Mouse (Mus musculus) limb, embryonic 14.5 days (tissue): ENCODE results near the gene Col4a5. TPM values are rescaled to one million over a fixed set of nuclear protein-coding genes. Genes with fewer than 3 reads are reported as not detected.

Experiments used
- ATAC-seq: fragments of 200-750 bp; cut with Nextera tagmentation; 2 replicates; pipeline ENCODE4 v1.8.0; 2017; ENCODE audit warnings: low read depth, moderate number of reproducible peaks, moderate TSS enrichment; ENCODE audit not compliant: low FRiP score
- DNase-seq: peaks from one replicate; pipeline ENCODE4 v3.0.0-alpha.2; 2015; ENCODE audit warnings: low spot score
- H3K27ac ChIP-seq: fragments of 300-500 bp; sonication (generic); replicated peaks from 2 replicates; pipeline ENCODE4 v1.5.1; 2014; ENCODE audit warnings: low read depth, mild to moderate bottlenecking, low read length, moderate library complexity, mixed read lengths
- H3K27me3 ChIP-seq: fragments of 300-500 bp; sonication (generic); 2 replicates; pipeline ENCODE4 v1.6.1; 2014; ENCODE audit warnings: low read length, mixed read lengths; ENCODE audit not compliant: control insufficient read depth, insufficient read depth
- H3K36me3 ChIP-seq: fragments of 300-500 bp; sonication (generic); 2 replicates; pipeline ENCODE4 v1.6.1; 2014; ENCODE audit warnings: mild to moderate bottlenecking, low read length, moderate library complexity, mixed read lengths; ENCODE audit not compliant: control insufficient read depth, insufficient read depth
- H3K4me1 ChIP-seq: fragments of 300-500 bp; sonication (generic); 2 replicates; pipeline ENCODE4 v1.6.1; 2014; ENCODE audit warnings: antibody characterized with exemption, low read length, mixed read lengths; ENCODE audit not compliant: control insufficient read depth, insufficient read depth
- H3K4me2 ChIP-seq: fragments of 300-500 bp; sonication (generic); replicated peaks from 2 replicates; pipeline ENCODE4 v1.6.1; 2014; ENCODE audit warnings: low read depth, mild to moderate bottlenecking, low read length, moderate library complexity; ENCODE audit not compliant: severe bottlenecking
- H3K4me3 ChIP-seq: fragments of 300-500 bp; sonication (generic); replicated peaks from 2 replicates; pipeline ENCODE4 v1.5.1; 2014; ENCODE audit warnings: low read length
- H3K9ac ChIP-seq: fragments of 300-500 bp; sonication (generic); 2 replicates; pipeline ENCODE4 v1.6.1; 2014; ENCODE audit warnings: mild to moderate bottlenecking, low read depth, low read length, moderate library complexity; ENCODE audit not compliant: severe bottlenecking
- H3K9me3 ChIP-seq: fragments of 300-500 bp; sonication (generic); 2 replicates; pipeline ENCODE4 v1.6.1; 2016; ENCODE audit warnings: low read length; ENCODE audit not compliant: control insufficient read depth
- POLR2A ChIP-seq: fragments of 200-500 bp; IDR thresholded peaks from 2 replicates; pipeline ENCODE4 v1.8.0; 2012; ENCODE audit warnings: inconsistent platforms, mild to moderate bottlenecking, moderate library complexity, borderline replicate concordance; ENCODE audit not compliant: insufficient read depth, insufficient read length; ENCODE audit errors: extremely low read depth
- WGBS: fragments of 180-500 bp; shearing (Covaris S2); extraction: QIAGEN DNeasy Blood & Tissue Kit; methylation state at CpG from one replicate; pipeline ENCODE4 v1.1.7; 2014; 5-methylcytosine and 5-hydroxymethylcytosine counted together
- polyA plus RNA-seq, 2 experiments: library from polyadenylated mRNA; depleted of rRNA in 1 of 2; stranded (reverse) in 1 of 2; unstranded in 1 of 2; fragments of >200 nt; fragmentation: Nextera tagmentation in 1 of 2; extraction: Ambion mirVana in 1 of 2; gene quantifications; 2 replicates each; pipeline versions ENCODE4 v1.2.1 to v1.2.3; 2012 to 2014

The Col4a5 gene
- polyA plus RNA-seq (2012; rRNA removed) (13.8 and 14.2 TPM in 2 replicates), polyA plus RNA-seq (2014; fragmentation: Nextera tagmentation; extraction: Ambion mirVana) (14.0 and 15.2 TPM in 2 replicates)

GRCm38 (mm10) chrX:141475110-141475509 lies at the start of gene Col4a5:
Gene Col4a5 (plus strand): TSS chrX:141475385.
- peak; percentile 87 for ATAC-seq
- Histone ChIP-seq H3K9me3 (no peaks in the 10 kb centered on the region), H3K4me3 (peak within 1 kb of the TSS; percentile 45), H3K27me3 (peaks cover 10% of the 10 kb centered on the region; the same call in 1 of the 2 replicates), H3K4me1 (no peaks in the 10 kb centered on the region), H3K4me2 (peak within 1 kb of the TSS; percentile 48), H3K27ac (no peak within 1 kb of the TSS), H3K36me3 (no peaks in the 10 kb centered on the region), H3K9ac (peak within 1 kb of the TSS; percentile 59)
- WGBS = 21% methylated on average over 12 of the region's 13 CpGs
- peak; percentile 69 for DNase-seq
- no peak for TF ChIP-seq POLR2A

DNA sequence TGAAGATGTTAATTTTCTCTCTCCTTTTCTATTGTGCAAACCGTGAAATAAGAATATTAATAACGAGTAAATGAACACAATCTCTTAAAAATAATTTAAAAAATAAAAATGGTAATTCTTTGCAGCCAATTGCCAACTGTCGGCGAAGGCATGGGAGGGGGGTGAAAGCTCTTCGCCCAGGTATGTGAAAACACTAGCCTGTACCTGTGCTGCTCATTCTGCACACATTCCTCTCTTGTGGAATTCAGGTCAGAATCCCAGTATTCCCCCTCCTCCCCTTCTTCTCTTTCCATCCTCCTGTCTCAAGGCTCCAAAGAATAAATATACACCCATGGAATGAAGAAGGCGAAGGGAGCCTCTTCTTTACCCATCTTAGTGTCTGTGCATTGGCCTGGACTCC lies 38.4 kb upstream of the Col4a5 start:
- Histone ChIP-seq H3K9me3 (no peaks in the 10 kb centered on the region), H3K27me3 (no peaks in the 10 kb centered on the region), H3K4me3 (no peak overlapping the region), H3K36me3 (no peaks in the 10 kb centered on the region), H3K4me2 (no peak overlapping the region), H3K9ac (no peak overlapping the region), H3K27ac (no peak overlapping the region), H3K4me1 (no peaks in the 10 kb centered on the region)
- TF ChIP-seq POLR2A = no peak
- ATAC-seq (no peak), DNase-seq (no peak)
- WGBS = 83% methylated on average over 6 of the region's 6 CpGs

DNA sequence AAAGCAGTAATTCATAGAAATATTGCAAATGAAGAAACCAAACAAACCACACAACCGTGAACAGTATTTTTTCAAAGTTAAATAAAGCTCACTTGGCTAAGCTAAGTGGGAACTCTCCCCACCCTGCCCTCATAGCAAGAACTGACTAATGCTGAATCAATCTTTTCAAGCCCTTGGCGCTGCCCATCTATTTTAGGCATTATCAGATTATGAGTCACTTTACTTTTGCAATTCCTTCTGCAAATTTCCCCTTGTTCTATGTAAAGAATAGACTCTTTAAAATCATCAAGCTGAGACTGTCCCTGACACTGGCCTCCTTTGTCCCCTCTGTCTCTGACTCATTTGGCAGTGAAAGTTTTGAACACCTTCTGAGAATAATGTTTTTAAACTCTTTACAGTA lies 35.8 kb upstream of the Col4a5 start:
- WGBS = 66% methylated on average over 2 of the region's 2 CpGs
- Histone ChIP-seq H3K27me3 (no peaks in the 10 kb centered on the region), H3K27ac (no peak overlapping the region), H3K36me3 (no peaks in the 10 kb centered on the region), H3K4me3 (no peak overlapping the region), H3K9me3 (no peaks in the 10 kb centered on the region), H3K4me1 (no peaks in the 10 kb centered on the region), H3K4me2 (no peak overlapping the region), H3K9ac (no peak overlapping the region)
- DNase-seq = no peak
- no peak for ATAC-seq
- TF ChIP-seq POLR2A = no peak

- Histone ChIP-seq H3K4me3 (no peak overlapping the region), H3K27me3 (no peaks in the 10 kb centered on the region; the same call in 1 of the 2 replicates), H3K27ac (no peak overlapping the region), H3K9me3 (no peaks in the 10 kb centered on the region), H3K4me2 (no peak overlapping the region), H3K9ac (no peak overlapping the region), H3K4me1 (no peaks in the 10 kb centered on the region), H3K36me3 (no peaks in the 10 kb centered on the region)
- DNase-seq (no peak), ATAC-seq (no peak)
- TF ChIP-seq POLR2A = no peak
- WGBS = 78% methylated on average over 1 of the region's 1 CpGs
Observed at GRCm38 (mm10) chrX:141447936-141448335, 27.2 kb upstream of the Col4a5 start.

DNA sequence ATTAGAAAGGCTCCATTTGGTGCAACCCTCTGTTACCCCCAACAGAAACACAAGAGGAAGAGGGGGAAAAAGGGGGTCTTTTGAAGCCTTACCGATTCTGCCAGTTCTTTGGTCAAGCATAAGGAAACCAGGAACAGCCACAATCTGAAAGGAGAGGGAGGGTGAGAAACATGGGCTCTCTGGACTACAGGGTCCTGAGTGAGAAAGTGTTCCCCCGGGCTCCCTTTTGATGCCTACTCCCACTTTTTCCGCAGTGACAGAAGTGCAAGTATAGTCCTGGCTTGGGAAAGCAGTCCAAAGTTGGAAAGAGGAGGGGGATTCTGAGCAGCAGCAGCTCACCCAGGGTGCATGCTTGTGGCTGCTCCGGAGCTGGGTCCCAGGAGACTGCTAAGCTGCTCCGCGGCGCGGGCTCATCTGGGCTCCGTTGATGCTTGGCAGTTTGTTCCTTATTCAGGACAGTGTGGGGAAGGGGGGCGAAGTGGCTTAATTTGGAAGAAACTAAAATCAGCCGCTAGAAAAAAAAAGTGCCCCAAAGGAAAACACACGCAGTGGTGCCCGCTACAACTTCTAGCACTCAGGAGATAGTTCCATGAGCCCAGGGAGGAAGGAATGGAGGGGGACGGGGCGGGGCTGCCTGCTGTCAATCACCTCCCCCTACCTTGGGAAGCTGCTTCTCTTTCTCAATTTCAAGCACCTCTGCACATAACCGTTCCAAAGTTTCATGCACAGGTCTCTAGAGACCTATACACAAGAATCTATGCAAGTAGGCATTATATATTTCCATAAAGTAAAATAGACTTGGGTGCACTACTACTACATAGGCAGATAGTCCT lies 1.5 kb upstream of the Col4a5 start, which contains the start of gene Col4a6:
TSS of gene Col4a6 (minus strand) at position 607 of the 833 bp plus-strand sequence.
- H3K9me3 ChIP-seq = no peaks in the 10 kb centered on the region
- H3K4me1 ChIP-seq = no peaks in the 10 kb centered on the region
- 19% methylated on average over 16 of the region's 16 CpGs for WGBS
- H3K4me2 ChIP-seq = peak within 1 kb of the TSS; percentile 49
- H3K9ac ChIP-seq = peak within 1 kb of the TSS; percentile 8; the same call in 1 of the 2 replicates
- no peak for ATAC-seq
- peak within 1 kb of the TSS; percentile 45 for H3K4me3 ChIP-seq
- no peak for TF ChIP-seq POLR2A
- no peak for DNase-seq
- H3K27me3 ChIP-seq = peaks cover 10% of the 10 kb centered on the region; the same call in 1 of the 2 replicates
- H3K27ac ChIP-seq = no peak within 1 kb of the TSS
- H3K36me3 ChIP-seq = no peaks in the 10 kb centered on the region
